In the genomic region with DNA sequence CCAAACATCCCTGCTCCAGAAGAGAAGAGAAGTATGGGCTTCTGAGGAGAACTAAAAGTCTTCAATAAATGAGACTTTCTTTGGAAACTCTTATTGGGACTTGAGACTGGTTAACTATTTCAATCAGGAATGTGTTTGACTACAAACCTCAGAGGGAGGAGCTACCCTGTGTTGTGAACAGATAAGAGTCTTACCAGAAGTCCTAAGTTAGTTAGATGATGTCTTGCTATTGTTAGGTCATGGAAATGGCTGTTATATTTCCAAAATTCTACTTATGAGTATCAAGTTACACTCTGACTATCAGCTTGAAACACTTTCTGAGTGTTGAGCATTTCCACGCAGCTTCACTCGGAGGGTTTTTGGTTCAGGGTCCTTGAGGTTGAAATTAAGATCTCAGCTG, we compare ENCODE assay signal across 15 mouse cellular contexts.
"Had no signal": no experiment of that assay in that cellular context is flagged by ENCODE, and none has a peak within 500 bp of the region (broad histone marks: within the 10 kb centered on the region; RNA-seq: fewer than 3 reads in every experiment).

No protein-coding gene starts in this region.

- DNase-seq: kidney, postnatal 10 days; kidney, postnatal 4 days; left cerebral cortex, postnatal 4 days; lung, embryonic 14.5 days; lung, postnatal 10 days; lung, postnatal 4 days; right cerebral cortex, postnatal 14 days; thymus, adult 2 months; thymus, postnatal 25 days had no signal

- H3K27me3 ChIP-seq: limb, embryonic 13.5 days; megakaryocyte, embryonic 14.5 days; midbrain, embryonic 12.5 days; stomach, embryonic 15.5 days had no signal

- H3K4me2 ChIP-seq: limb, embryonic 13.5 days; lung, embryonic 14.5 days; midbrain, embryonic 12.5 days; stomach, embryonic 15.5 days had no signal

- ATAC-seq: midbrain, embryonic 16.5 days had no signal

- H3K36me3 ChIP-seq: limb, embryonic 13.5 days; midbrain, embryonic 12.5 days had no signal

- H3K4me1 ChIP-seq: midbrain, embryonic 12.5 days; stomach, embryonic 15.5 days had no signal

- H3K4me3 ChIP-seq: layer of hippocampus, adult 2 months; limb, embryonic 13.5 days; megakaryocyte, embryonic 14.5 days; midbrain, embryonic 12.5 days; stomach, embryonic 15.5 days had no signal

- H3K9me3 ChIP-seq: limb, embryonic 13.5 days; megakaryocyte, embryonic 14.5 days; midbrain, embryonic 12.5 days; stomach, embryonic 15.5 days had no signal

- H3K9ac ChIP-seq: limb, embryonic 13.5 days; lung, embryonic 14.5 days; midbrain, embryonic 12.5 days; stomach, embryonic 15.5 days had no signal

- H3K27ac ChIP-seq: layer of hippocampus, adult 2 months; limb, embryonic 13.5 days; midbrain, embryonic 12.5 days; stomach, embryonic 15.5 days had no signal
